9 mouse cellular contexts compared by ENCODE assay signal in the genomic region with DNA sequence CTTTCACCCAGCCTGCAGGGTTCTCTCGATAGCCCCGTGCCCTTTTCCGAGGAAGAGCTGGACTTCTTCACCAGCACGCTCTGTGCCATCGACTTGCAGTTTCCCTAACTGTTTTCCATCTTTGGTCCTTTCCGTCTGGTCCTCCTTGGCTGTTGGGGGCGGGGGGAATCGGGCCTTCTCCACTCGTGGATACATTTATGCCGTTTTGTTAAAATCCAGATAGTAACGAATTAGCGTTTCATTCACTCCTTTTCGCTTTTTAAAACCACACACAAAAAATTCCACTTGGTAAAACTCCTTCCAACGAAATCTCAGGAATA. TPM values are rescaled to one million over a fixed set of nuclear protein-coding genes. Genes with fewer than 3 reads are reported as not detected.
DNase-seq lines count a peak whose midpoint lies in the region; ATAC-seq lines count a peak whose summit lies in the region.
"Had no signal": no experiment of that assay in that cellular context is flagged by ENCODE, and none has a peak within 500 bp of the region (broad histone marks: within the 10 kb centered on the region; RNA-seq: fewer than 3 reads in every experiment).

No protein-coding gene starts in this region.

- H3K9ac ChIP-seq in embryonic facial prominence, embryonic 14.5 days (ENCODE audit: low read depth, low read length), result peak overlapping the region; percentile 62
- H3K9ac ChIP-seq in limb, embryonic 15.5 days, result no peak overlapping the region; the same call in 1 of the 2 replicates

- DNase-seq in kidney, adult 9 months, result peak; percentile 28
- no peak for DNase-seq in kidney, adult 18-20 months
- peak; percentile 25 for DNase-seq in Muller cell, postnatal 12 days (ENCODE audit: inconsistent ontology term)
- no peak for DNase-seq in embryonic facial prominence, embryonic 14.5 days (ENCODE audit: low spot score)
- no peak for DNase-seq in adrenal gland, postnatal 25 days
- DNase-seq in yolk sac, embryonic 10.5 days (ENCODE audit: low spot score), result no peak

- no peaks in the 10 kb centered on the region for H3K36me3 ChIP-seq in embryonic facial prominence, embryonic 14.5 days (ENCODE audit: control insufficient read depth, insufficient read depth, low read length)
- no peaks in the 10 kb centered on the region for H3K36me3 ChIP-seq in limb, embryonic 15.5 days

- peak overlapping the region; percentile 50; the same call in 1 of the 2 replicates for H3K4me2 ChIP-seq in embryonic facial prominence, embryonic 14.5 days (ENCODE audit: low read depth, low read length)
- peak overlapping the region; percentile 45 for H3K4me2 ChIP-seq in limb, embryonic 15.5 days

- no peaks in the 10 kb centered on the region for H3K4me1 ChIP-seq in embryonic facial prominence, embryonic 14.5 days (ENCODE audit: control insufficient read depth, insufficient read depth, low read length)
- H3K4me1 ChIP-seq in limb, embryonic 15.5 days, result peaks cover 17% of the 10 kb centered on the region

- H3K9me3 ChIP-seq in embryonic facial prominence, embryonic 14.5 days (ENCODE audit: control insufficient read depth, low read length), result no peaks in the 10 kb centered on the region
- no peaks in the 10 kb centered on the region for H3K9me3 ChIP-seq in limb, embryonic 15.5 days

- H3K27me3 ChIP-seq in embryonic facial prominence, embryonic 14.5 days (replicated peaks; ENCODE audit: control insufficient read depth, insufficient read depth, low read length), result peaks cover 96% of the 10 kb centered on the region
- peaks cover 83% of the 10 kb centered on the region for H3K27me3 ChIP-seq in limb, embryonic 15.5 days

- ATAC-seq in embryonic facial prominence, embryonic 14.5 days (ENCODE audit: low read depth), result no peak
- ATAC-seq in limb, embryonic 15.5 days (ENCODE audit: insufficient number of reproducible peaks, low FRiP score, low TSS enrichment, low read depth), result no peak
- ATAC-seq in megakaryocyte-erythroid progenitor cell, adult 5-6 weeks (replicated peaks; ENCODE audit: low FRiP score, low TSS enrichment, poor library complexity, severe bottlenecking), result no peak

- peak overlapping the region; percentile 67; the same call in 1 of the 2 replicates for H3K27ac ChIP-seq in embryonic facial prominence, embryonic 14.5 days (replicated peaks; ENCODE audit: low read depth, low read length)
- peak overlapping the region; percentile 73 for H3K27ac ChIP-seq in limb, embryonic 15.5 days

- 2% methylated on average over 14 of the region's 14 CpGs for WGBS in embryonic facial prominence, embryonic 14.5 days
- WGBS in limb, embryonic 15.5 days, result 2% methylated on average over 14 of the region's 14 CpGs

- peak overlapping the region; percentile 37 for H3K4me3 ChIP-seq in embryonic facial prominence, embryonic 14.5 days (ENCODE audit: low read depth, low read length)
- peak overlapping the region; percentile 38 for H3K4me3 ChIP-seq in limb, embryonic 15.5 days

RNA-seq across cellular contexts. Expression of a gene that starts 3.2 kb away (rescaled TPM):
- 7.5 and 8.9 TPM in 2 replicates for polyA plus RNA-seq in embryonic facial prominence, embryonic 14.5 days (2014; fragmentation: Nextera tagmentation; extraction: Ambion mirVana)
- 3.1 and 4.8 TPM in 2 replicates for polyA plus RNA-seq in limb, embryonic 15.5 days (2015; fragmentation: Nextera tagmentation; extraction: Ambion mirVana)
- 0.37 TPM in 1 of 2 replicates, not detected in the other for total RNA-seq in megakaryocyte-erythroid progenitor cell, adult 5-6 weeks (2014; fragmentation: Nextera tagmentation)
- total RNA-seq in megakaryocyte-erythroid progenitor cell, adult 5-6 weeks (2017), result 0.42 TPM in 1 of 2 replicates, not detected in the other
- 24.0 and 25.6 TPM in 2 replicates for total RNA-seq in adrenal gland, postnatal 25 days (2021)
- total RNA-seq: left cerebral cortex, adult 18-20 months had no signal

RNA-seq across cellular contexts. Expression of a gene that starts 12.1 kb away (rescaled TPM):
- polyA plus RNA-seq in embryonic facial prominence, embryonic 14.5 days (2014; fragmentation: Nextera tagmentation; extraction: Ambion mirVana), result 0.13 TPM in 1 of 2 replicates, not detected in the other
- polyA plus RNA-seq in limb, embryonic 15.5 days (2015; fragmentation: Nextera tagmentation; extraction: Ambion mirVana), result 0.15 TPM in 1 of 2 replicates, not detected in the other
- not detected in 2 replicates for total RNA-seq in megakaryocyte-erythroid progenitor cell, adult 5-6 weeks (2014; fragmentation: Nextera tagmentation)
- total RNA-seq in megakaryocyte-erythroid progenitor cell, adult 5-6 weeks (2017), result not detected in 2 replicates
- total RNA-seq in adrenal gland, postnatal 25 days (2021), result not detected in 2 replicates
- total RNA-seq: left cerebral cortex, adult 18-20 months had no signal

RNA-seq across cellular contexts. Expression of a gene that starts 30.4 kb away (rescaled TPM):
- polyA plus RNA-seq in embryonic facial prominence, embryonic 14.5 days (2014; fragmentation: Nextera tagmentation; extraction: Ambion mirVana), result 0.81 and 1.1 TPM in 2 replicates
- 0.23 and 0.27 TPM in 2 replicates for polyA plus RNA-seq in limb, embryonic 15.5 days (2015; fragmentation: Nextera tagmentation; extraction: Ambion mirVana)
- 0.28 and 0.79 TPM in 2 replicates for total RNA-seq in megakaryocyte-erythroid progenitor cell, adult 5-6 weeks (2014; fragmentation: Nextera tagmentation)
- total RNA-seq in megakaryocyte-erythroid progenitor cell, adult 5-6 weeks (2017), result not detected in 2 replicates
- total RNA-seq in adrenal gland, postnatal 25 days (2021), result 33.0 and 40.1 TPM in 2 replicates
- total RNA-seq: left cerebral cortex, adult 18-20 months had no signal

RNA-seq across cellular contexts. Expression of a gene that starts 35.4 kb away (rescaled TPM):
- polyA plus RNA-seq in embryonic facial prominence, embryonic 14.5 days (2014; fragmentation: Nextera tagmentation; extraction: Ambion mirVana), result 0.62 and 0.70 TPM in 2 replicates
- 0.29 and 0.41 TPM in 2 replicates for polyA plus RNA-seq in limb, embryonic 15.5 days (2015; fragmentation: Nextera tagmentation; extraction: Ambion mirVana)
- 0.12 and 0.66 TPM in 2 replicates for total RNA-seq in megakaryocyte-erythroid progenitor cell, adult 5-6 weeks (2014; fragmentation: Nextera tagmentation)
- total RNA-seq in megakaryocyte-erythroid progenitor cell, adult 5-6 weeks (2017), result 0.70 and 1.9 TPM in 2 replicates
- 27.6 and 31.5 TPM in 2 replicates for total RNA-seq in adrenal gland, postnatal 25 days (2021)
- total RNA-seq: left cerebral cortex, adult 18-20 months had no signal

RNA-seq across cellular contexts. Expression of a gene that starts 50.3 kb away (rescaled TPM):
- 1.8 and 2.4 TPM in 2 replicates for polyA plus RNA-seq in embryonic facial prominence, embryonic 14.5 days (2014; fragmentation: Nextera tagmentation; extraction: Ambion mirVana)
- polyA plus RNA-seq in limb, embryonic 15.5 days (2015; fragmentation: Nextera tagmentation; extraction: Ambion mirVana), result 0.60 and 0.73 TPM in 2 replicates
- total RNA-seq in megakaryocyte-erythroid progenitor cell, adult 5-6 weeks (2014; fragmentation: Nextera tagmentation), result not detected in 2 replicates
- not detected in 2 replicates for total RNA-seq in megakaryocyte-erythroid progenitor cell, adult 5-6 weeks (2017)
- total RNA-seq in adrenal gland, postnatal 25 days (2021), result 36.5 and 36.8 TPM in 2 replicates
- total RNA-seq: left cerebral cortex, adult 18-20 months had no signal

Comparison
In these comparisons a context has a peak if more than half of its experiments do, and no peak if none do; other contexts are left out.
1. DNase-seq: peak in kidney, adult 9 months (single experiment) and Muller cell, postnatal 12 days (single experiment); none in kidney, adult 18-20 months (single experiment), embryonic facial prominence, embryonic 14.5 days (single experiment), adrenal gland, postnatal 25 days (single experiment) and yolk sac, embryonic 10.5 days (single experiment).
2. RNA of a gene that starts 3.2 kb away (total RNA-seq): 24.0 to 25.6 TPM in adrenal gland, postnatal 25 days; 0.37 to 0.42 TPM in megakaryocyte-erythroid progenitor cell, adult 5-6 weeks; every median in the first group is over 10 times any median in the second.
3. RNA of a gene that starts 30.4 kb away (total RNA-seq): 33.0 to 40.1 TPM in adrenal gland, postnatal 25 days; 0.28 to 0.79 TPM in megakaryocyte-erythroid progenitor cell, adult 5-6 weeks; every median in the first group is over 10 times any median in the second.